10 mouse cellular contexts compared by ENCODE assay signal in the genomic region with DNA sequence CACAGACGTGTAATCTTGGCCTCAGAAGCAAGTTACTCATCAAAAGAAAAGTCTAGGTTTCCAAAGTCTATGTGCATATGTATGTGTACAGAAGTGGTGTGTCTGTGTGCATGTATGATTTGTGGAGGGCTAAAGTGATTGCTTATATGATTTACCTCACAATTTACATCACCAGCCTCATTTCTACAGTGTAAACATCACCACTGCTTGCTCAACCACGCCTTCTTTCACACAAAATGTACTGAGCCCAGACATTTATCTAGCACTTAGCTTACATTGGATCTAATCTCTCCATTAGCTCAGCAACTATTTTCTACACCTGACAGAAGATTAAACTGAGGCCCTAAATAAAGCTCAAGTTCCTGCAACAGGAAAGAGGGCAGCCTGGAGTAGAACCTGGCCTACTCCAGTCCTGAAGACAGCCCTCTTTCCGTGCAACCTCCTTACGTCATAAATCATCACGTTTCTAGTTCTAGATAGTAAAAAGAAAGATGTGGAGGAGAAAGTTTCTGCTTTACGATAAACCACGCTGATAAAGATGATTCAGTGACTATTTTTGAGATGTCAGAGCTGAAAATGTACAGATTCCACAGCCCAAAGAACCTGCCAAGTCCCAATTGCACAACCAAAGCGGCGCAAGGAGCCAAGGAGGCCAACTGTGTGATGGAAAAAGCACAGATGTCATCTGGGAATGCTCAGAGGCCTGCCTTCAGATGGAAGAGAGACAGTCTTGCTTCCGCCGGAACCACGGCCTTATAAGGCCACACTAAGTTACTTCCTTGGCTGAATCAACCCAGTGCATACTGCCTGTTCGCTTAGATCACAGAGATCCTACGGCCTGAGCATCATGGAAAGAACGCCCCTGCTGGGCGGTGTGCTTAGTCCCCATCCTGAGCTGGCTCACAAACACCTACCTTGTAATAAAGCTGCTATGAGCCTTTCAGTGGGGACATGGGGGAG.
DNase-seq lines count a peak whose midpoint lies in the region; ATAC-seq and TF ChIP-seq lines count a peak whose summit lies in the region.
"Had no signal": no experiment of that assay in that cellular context is flagged by ENCODE, and none has a peak within 500 bp of the region (broad histone marks: within the 10 kb centered on the region; RNA-seq: fewer than 3 reads in every experiment).

No protein-coding gene starts in this region.

- no peaks in the 10 kb centered on the region for H3K27me3 ChIP-seq in intestine, postnatal 0 days (replicated peaks; ENCODE audit: control insufficient read depth, insufficient read depth, low read length)
- no peaks in the 10 kb centered on the region for H3K27me3 ChIP-seq in lung, embryonic 16.5 days (ENCODE audit: control insufficient read depth, insufficient read depth, low read depth, low read length)
- no peaks in the 10 kb centered on the region for H3K27me3 ChIP-seq in hindbrain, embryonic 10.5 days (ENCODE audit: insufficient read depth, poor library complexity, severe bottlenecking)
- H3K27me3 ChIP-seq in hindbrain, embryonic 14.5 days (ENCODE audit: control insufficient read depth, insufficient read depth, low read length): no peaks in the 10 kb centered on the region

- H3K4me1 ChIP-seq in intestine, postnatal 0 days (replicated peaks; ENCODE audit: control insufficient read depth, insufficient read depth, low read length): 0 out of 2 replicates have a peak, but pooled peaks cover 3% of the 10 kb centered on the region
- peaks cover 17% of the 10 kb centered on the region for H3K4me1 ChIP-seq in lung, embryonic 16.5 days (replicated peaks; ENCODE audit: control insufficient read depth, insufficient read depth, low read length)
- no peaks in the 10 kb centered on the region for H3K4me1 ChIP-seq in hindbrain, embryonic 10.5 days (replicated peaks)
- H3K4me1 ChIP-seq in hindbrain, embryonic 14.5 days (replicated peaks; ENCODE audit: control insufficient read depth, insufficient read depth, low read length): no peaks in the 10 kb centered on the region

- H3K4me3 ChIP-seq in intestine, postnatal 0 days (ENCODE audit: low read depth, low read length): no peak overlapping the region
- no peak overlapping the region for H3K4me3 ChIP-seq in lung, embryonic 16.5 days (ENCODE audit: low read length)
- no peak overlapping the region for H3K4me3 ChIP-seq in hindbrain, embryonic 10.5 days
- H3K4me3 ChIP-seq in hindbrain, embryonic 14.5 days (replicated peaks; ENCODE audit: low read length): no peak overlapping the region

- peak; percentile 39; the same call in 1 of the 2 replicates for TF ChIP-seq CTCF in intestine, postnatal 0 days (IDR thresholded peaks at IDR 0.05; ENCODE audit: low read depth)

- 0 out of 2 replicates have a peak, but pooled peaks have one; percentile 42 for ATAC-seq in intestine, postnatal 0 days
- ATAC-seq in lung, embryonic 16.5 days (ENCODE audit: low read depth): peak; percentile 96
- no peak for ATAC-seq in hindbrain, embryonic 14.5 days (ENCODE audit: low FRiP score)

- H3K9ac ChIP-seq in intestine, postnatal 0 days (ENCODE audit: low read depth, low read length): no peak overlapping the region
- H3K9ac ChIP-seq in lung, embryonic 16.5 days (ENCODE audit: low read length): no peak overlapping the region
- H3K9ac ChIP-seq in hindbrain, embryonic 14.5 days: no peak overlapping the region
- H3K9ac ChIP-seq: liver, embryonic 14.5 days had no signal

- H3K4me2 ChIP-seq in intestine, postnatal 0 days (replicated peaks; ENCODE audit: low read depth): no peak overlapping the region
- no peak overlapping the region for H3K4me2 ChIP-seq in lung, embryonic 16.5 days (ENCODE audit: low read depth, low read length)
- no peak overlapping the region for H3K4me2 ChIP-seq in hindbrain, embryonic 14.5 days (replicated peaks)

- 62% methylated on average over 16 of the region's 16 CpGs for WGBS in intestine, postnatal 0 days
- WGBS in lung, embryonic 16.5 days: 51% methylated on average over 16 of the region's 16 CpGs
- 90% methylated on average over 16 of the region's 16 CpGs for WGBS in hindbrain, embryonic 10.5 days
- WGBS in hindbrain, embryonic 14.5 days: 92% methylated on average over 16 of the region's 16 CpGs

- intact Hi-C loops in left cerebral cortex, postnatal 10 days (cut with DNase I): no loop called here
- intact Hi-C loops in left cerebral cortex, postnatal 4 days (cut with DNase I): no loop called here

- no peaks in the 10 kb centered on the region for H3K36me3 ChIP-seq in intestine, postnatal 0 days (ENCODE audit: control insufficient read depth, insufficient read depth)
- no peaks in the 10 kb centered on the region for H3K36me3 ChIP-seq in lung, embryonic 16.5 days (ENCODE audit: control insufficient read depth, insufficient read depth, low read length)
- no peaks in the 10 kb centered on the region for H3K36me3 ChIP-seq in hindbrain, embryonic 10.5 days
- no peaks in the 10 kb centered on the region for H3K36me3 ChIP-seq in hindbrain, embryonic 14.5 days (replicated peaks; ENCODE audit: control insufficient read depth, insufficient read depth)
- H3K36me3 ChIP-seq: G1E had no signal

- DNase-seq in left cerebral cortex, postnatal 10 days (ENCODE audit: extremely low spot score in 1 of 2, low spot score in 2 of 2): peak; percentile 9 to 33
- DNase-seq in left cerebral cortex, postnatal 4 days: no peak
- peak; percentile 37 to 52 for DNase-seq in gastrocnemius, adult 8-10 months (ENCODE audit: low spot score in 2 of 2)
- DNase-seq in urinary bladder, postnatal 25 days (ENCODE audit: low spot score): peak; percentile 46
- DNase-seq in hindbrain, embryonic 10.5 days (ENCODE audit: low spot score): no peak
- no peak for DNase-seq in hindbrain, embryonic 14.5 days (ENCODE audit: low spot score)

- no peaks in the 10 kb centered on the region for H3K9me3 ChIP-seq in intestine, postnatal 0 days (ENCODE audit: control insufficient read depth)
- no peaks in the 10 kb centered on the region for H3K9me3 ChIP-seq in lung, embryonic 16.5 days (ENCODE audit: control insufficient read depth, low read length)
- H3K9me3 ChIP-seq in hindbrain, embryonic 10.5 days: no peaks in the 10 kb centered on the region
- H3K9me3 ChIP-seq in hindbrain, embryonic 14.5 days (ENCODE audit: control insufficient read depth, low read length): no peaks in the 10 kb centered on the region

- H3K27ac ChIP-seq in intestine, postnatal 0 days (ENCODE audit: low read depth, low read length): peak overlapping the region; percentile 4; the same call in 1 of the 2 replicates
- peak overlapping the region; percentile 92 for H3K27ac ChIP-seq in lung, embryonic 16.5 days (ENCODE audit: low read length)
- H3K27ac ChIP-seq in hindbrain, embryonic 10.5 days: no peak overlapping the region
- no peak overlapping the region for H3K27ac ChIP-seq in hindbrain, embryonic 14.5 days
- H3K27ac ChIP-seq: liver, embryonic 14.5 days had no signal

Comparison
In these comparisons a context has a peak if more than half of its experiments do, and no peak if none do; other contexts are left out.
1. DNase-seq: peak in left cerebral cortex, postnatal 10 days (2 of 2), gastrocnemius, adult 8-10 months (2 of 2) and urinary bladder, postnatal 25 days (single experiment); none in left cerebral cortex, postnatal 4 days (single experiment), hindbrain, embryonic 10.5 days (single experiment) and hindbrain, embryonic 14.5 days (single experiment).
2. H3K27ac ChIP-seq: peak in intestine, postnatal 0 days (single experiment) and lung, embryonic 16.5 days (single experiment); none in hindbrain, embryonic 10.5 days (single experiment) and hindbrain, embryonic 14.5 days (single experiment).